Mouse (Mus musculus) stomach, embryonic 14.5 days (tissue): ENCODE measurements at regions not wholly inside any gene's neighbourhood (a gene's known extent, or its start where the extent isn't known, plus 50 kb on each side); places are given as distances from the start of the nearest gene placed in this dataset.

Experiments used
- ATAC-seq: fragments of 200-750 bp; cut with Nextera tagmentation; 2 replicates; pipeline ENCODE4 v1.8.0; 2017; ENCODE audit warnings: low read depth, moderate TSS enrichment; ENCODE audit not compliant: insufficient number of reproducible peaks, insufficient read depth, low FRiP score
- H3K27ac ChIP-seq: fragments of 300-500 bp; sonication (generic); 2 replicates; pipeline ENCODE4 v1.5.1; 2014; ENCODE audit warnings: mild to moderate bottlenecking, low read length, moderate library complexity, mixed read lengths
- H3K27me3 ChIP-seq: fragments of 300-500 bp; sonication (generic); 2 replicates; pipeline ENCODE4 v1.6.1; 2014; ENCODE audit warnings: low read length, control low read depth, mixed read lengths; ENCODE audit not compliant: control insufficient read depth, insufficient read depth
- H3K36me3 ChIP-seq: fragments of 300-500 bp; sonication (generic); 2 replicates; pipeline ENCODE4 v1.6.1; 2014; ENCODE audit warnings: mild to moderate bottlenecking, control low read depth, low read length, moderate library complexity, mixed read lengths; ENCODE audit not compliant: control insufficient read depth, insufficient read depth
- H3K4me1 ChIP-seq: fragments of 300-500 bp; sonication (generic); 2 replicates; pipeline ENCODE4 v1.6.1; 2014; ENCODE audit warnings: low read length, control low read depth, mixed read lengths; ENCODE audit not compliant: control insufficient read depth, insufficient read depth
- H3K4me2 ChIP-seq: fragments of 300-500 bp; sonication (generic); replicated peaks from 2 replicates; pipeline ENCODE4 v1.6.1; 2014; ENCODE audit warnings: low read depth, low read length, control low read depth
- H3K4me3 ChIP-seq: fragments of 300-500 bp; sonication (generic); 2 replicates; pipeline ENCODE4 v1.5.1; 2014; ENCODE audit warnings: low read depth, low read length, control low read depth
- H3K9ac ChIP-seq: fragments of 300-500 bp; sonication (generic); replicated peaks from 2 replicates; pipeline ENCODE4 v1.6.1; 2014; ENCODE audit warnings: low read depth, mild to moderate bottlenecking, control low read depth, low read length, moderate library complexity, mixed read lengths
- H3K9me3 ChIP-seq: fragments of 300-500 bp; sonication (generic); 2 replicates; pipeline ENCODE4 v1.6.1; 2016; ENCODE audit warnings: low read depth, low read length, control low read depth; ENCODE audit not compliant: control insufficient read depth
- WGBS: fragments of 180-500 bp; shearing (Covaris S2); extraction: QIAGEN DNeasy Blood & Tissue Kit; methylation state at CpG from one replicate; pipeline ENCODE4 v1.1.7; 2014; 5-methylcytosine and 5-hydroxymethylcytosine counted together

- H3K4me1 ChIP-seq: no peaks in the 10 kb centered on the region
- WGBS: 97% methylated on average over 1 of the region's 1 CpGs
- no peaks in the 10 kb centered on the region for H3K36me3 ChIP-seq
- H3K4me3 ChIP-seq: no peak overlapping the region
- no peaks in the 10 kb centered on the region for H3K27me3 ChIP-seq
- ATAC-seq: no peak
- H3K9me3 ChIP-seq: no peaks in the 10 kb centered on the region
- H3K27ac ChIP-seq: no peak overlapping the region
- no peak overlapping the region for H3K4me2 ChIP-seq
- no peak overlapping the region for H3K9ac ChIP-seq
These were observed 475.3 kb downstream of the Dach1 start for GRCm38 (mm10) chr14:97694238-97694637.

GRCm38 (mm10) chr14:97684617-97685016 lies 484.9 kb downstream of the Dach1 start:
- no peak overlapping the region for H3K4me2 ChIP-seq
- ATAC-seq: no peak

DNA sequence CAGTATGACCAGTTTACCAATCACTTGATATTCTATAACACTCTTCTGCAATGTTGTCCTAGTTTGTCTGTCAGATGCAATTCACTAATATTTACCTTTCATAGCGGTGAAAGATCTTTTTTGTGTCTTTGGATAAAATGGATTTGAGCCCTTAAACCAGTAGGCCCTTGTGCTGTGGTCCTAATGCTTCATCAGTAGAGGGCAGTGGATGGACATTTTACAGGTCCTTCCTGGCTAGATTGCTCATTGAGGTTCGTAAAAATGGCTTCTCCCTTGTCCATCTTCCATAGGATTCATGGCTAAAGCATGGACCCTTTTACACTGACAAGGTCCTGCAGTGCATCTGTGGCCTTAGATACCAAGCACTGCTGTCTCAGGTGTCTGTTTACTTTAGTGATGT lies 501.8 kb downstream of the Dach1 start:
- H3K4me1 ChIP-seq: no peaks in the 10 kb centered on the region
- H3K27ac ChIP-seq: no peak overlapping the region
- H3K4me3 ChIP-seq: no peak overlapping the region
- H3K9me3 ChIP-seq: no peaks in the 10 kb centered on the region
- no peak overlapping the region for H3K9ac ChIP-seq
- WGBS: 67% methylated on average over 2 of the region's 2 CpGs
- no peaks in the 10 kb centered on the region for H3K27me3 ChIP-seq
- no peak overlapping the region for H3K4me2 ChIP-seq
- ATAC-seq: no peak
- H3K36me3 ChIP-seq: no peaks in the 10 kb centered on the region

More at GRCm38 (mm10) chr14:97684617-97685016, 484.9 kb downstream of the Dach1 start:
- H3K4me3 ChIP-seq: no peak overlapping the region
- no peaks in the 10 kb centered on the region for H3K36me3 ChIP-seq
- 57% methylated on average over 3 of the region's 3 CpGs for WGBS
- H3K4me1 ChIP-seq: no peaks in the 10 kb centered on the region
- H3K9me3 ChIP-seq: no peaks in the 10 kb centered on the region
- no peaks in the 10 kb centered on the region for H3K27me3 ChIP-seq
- H3K27ac ChIP-seq: no peak overlapping the region
- no peak overlapping the region for H3K9ac ChIP-seq

DNA sequence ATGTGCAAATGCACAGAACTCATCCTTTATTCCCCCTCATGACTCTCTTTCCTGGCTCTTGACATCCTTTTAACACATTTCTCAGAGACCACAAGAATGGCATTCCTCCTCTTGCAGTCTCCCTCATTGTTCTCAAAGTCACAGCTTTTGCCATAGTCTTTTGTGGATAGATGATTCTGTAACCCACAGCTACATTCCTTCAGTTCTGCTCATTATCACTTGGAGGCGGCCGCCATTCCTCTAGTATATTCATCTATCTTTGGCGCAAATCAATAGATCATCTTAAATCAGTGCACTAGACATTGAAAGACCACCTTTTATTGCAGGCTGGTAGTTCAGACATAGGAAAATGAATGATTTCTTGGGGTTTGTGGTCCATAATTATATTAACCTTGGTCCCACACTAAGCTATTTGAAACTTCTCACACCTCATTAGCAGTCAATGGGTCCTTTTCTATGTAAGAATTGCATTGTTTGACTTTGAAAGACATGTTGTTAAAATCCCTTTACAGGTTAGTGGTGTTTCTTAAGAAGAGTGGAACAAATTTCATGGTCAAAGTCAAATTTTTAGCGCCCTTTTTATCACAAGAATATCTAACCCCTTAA lies 531.3 kb downstream of the Dach1 start:
- H3K4me1 ChIP-seq: no peaks in the 10 kb centered on the region
- no peak overlapping the region for H3K4me2 ChIP-seq
- no peak overlapping the region for H3K27ac ChIP-seq
- H3K36me3 ChIP-seq: no peaks in the 10 kb centered on the region
- H3K4me3 ChIP-seq: no peak overlapping the region
- no peak for ATAC-seq
- no peaks in the 10 kb centered on the region for H3K27me3 ChIP-seq
- WGBS: 87% methylated on average over 4 of the region's 4 CpGs
- H3K9ac ChIP-seq: no peak overlapping the region
- H3K9me3 ChIP-seq: no peaks in the 10 kb centered on the region

DNA sequence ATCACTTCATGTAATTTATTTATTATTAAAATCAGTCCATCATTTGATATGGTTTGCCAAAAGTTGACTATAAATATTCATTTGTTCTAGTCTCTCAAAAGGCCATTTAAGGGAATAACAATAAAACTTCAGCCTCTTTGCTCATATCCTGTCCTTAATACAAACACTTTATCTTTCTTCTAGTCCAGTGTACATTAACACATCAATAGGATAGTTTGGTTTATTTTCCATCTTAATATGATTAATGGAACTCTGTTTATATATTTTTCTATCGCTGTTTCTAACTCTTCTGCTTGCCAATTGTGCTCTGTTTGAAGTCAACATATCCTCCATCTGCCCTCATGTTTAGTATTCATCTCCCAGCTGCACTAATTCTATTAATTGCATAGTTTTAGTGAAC lies 558.1 kb downstream of the Dach1 start:
- Histone ChIP-seq H3K9ac (no peak overlapping the region), H3K4me3 (no peak overlapping the region)
- WGBS: 45% methylated on average over 1 of the region's 1 CpGs

GRCm38 (mm10) chr14:97596694-97597093 lies 572.9 kb downstream of the Dach1 start:
- H3K4me1 ChIP-seq: no peaks in the 10 kb centered on the region
- no peak overlapping the region for H3K27ac ChIP-seq
- no peak for ATAC-seq
- H3K36me3 ChIP-seq: no peaks in the 10 kb centered on the region
- H3K4me2 ChIP-seq: no peak overlapping the region
- H3K27me3 ChIP-seq: no peaks in the 10 kb centered on the region
- WGBS: 76% methylated on average over 5 of the region's 5 CpGs
- H3K9me3 ChIP-seq: no peaks in the 10 kb centered on the region
- H3K4me3 ChIP-seq: no peak overlapping the region
- no peak overlapping the region for H3K9ac ChIP-seq

More for the DNA sequence above, 558.1 kb downstream of the Dach1 start:
- no peak overlapping the region for H3K4me2 ChIP-seq
- no peak for ATAC-seq
- no peaks in the 10 kb centered on the region for H3K9me3 ChIP-seq
- H3K4me1 ChIP-seq: no peaks in the 10 kb centered on the region
- H3K27me3 ChIP-seq: no peaks in the 10 kb centered on the region
- H3K36me3 ChIP-seq: no peaks in the 10 kb centered on the region
- H3K27ac ChIP-seq: no peak overlapping the region

DNA sequence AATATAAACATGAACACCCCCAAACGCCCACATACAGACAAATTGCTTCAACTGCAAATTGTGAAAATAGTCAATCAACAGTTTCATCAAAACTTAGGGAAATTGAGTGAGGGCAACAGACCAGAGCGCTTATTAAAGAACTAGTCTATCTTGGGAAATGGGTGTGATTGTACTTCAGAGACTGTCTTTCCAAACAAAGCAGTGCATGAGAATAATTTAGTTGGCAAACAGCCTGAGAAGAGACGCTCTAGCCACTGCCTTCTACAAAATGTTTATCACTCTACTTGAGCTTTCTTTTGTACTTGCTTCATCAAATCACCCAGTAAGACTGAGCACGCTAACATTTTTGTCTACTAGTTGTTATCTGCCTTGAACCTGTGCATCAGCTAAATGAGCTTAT lies 581.0 kb downstream of the Dach1 start:
- no peak overlapping the region for H3K4me3 ChIP-seq
- no peaks in the 10 kb centered on the region for H3K36me3 ChIP-seq
- no peak overlapping the region for H3K27ac ChIP-seq
- 60% methylated on average over 4 of the region's 4 CpGs for WGBS
- no peak overlapping the region for H3K4me2 ChIP-seq
- no peak for ATAC-seq
- no peaks in the 10 kb centered on the region for H3K4me1 ChIP-seq
- H3K27me3 ChIP-seq: no peaks in the 10 kb centered on the region
- no peak overlapping the region for H3K9ac ChIP-seq
- no peaks in the 10 kb centered on the region for H3K9me3 ChIP-seq

DNA sequence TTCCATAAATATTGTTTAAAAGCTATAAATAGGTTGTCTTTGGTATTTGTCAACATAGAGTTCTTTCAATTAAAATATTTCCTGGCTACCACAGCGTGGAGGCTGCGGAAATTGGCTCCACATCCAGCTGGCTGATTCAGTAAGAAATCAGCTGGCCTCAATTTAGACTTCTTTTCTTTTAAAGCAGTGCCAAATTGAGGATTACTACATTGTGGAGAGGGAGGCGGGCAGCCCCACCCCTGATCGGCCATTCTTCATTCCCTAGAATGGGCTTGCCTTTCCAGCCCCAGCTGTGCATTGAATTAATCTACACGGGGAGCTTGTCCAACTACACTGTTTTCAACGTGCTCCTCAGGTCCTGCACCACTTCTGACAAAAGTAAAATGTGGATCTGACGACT lies 581.4 kb downstream of the Dach1 start:
- Histone ChIP-seq H3K36me3 (no peaks in the 10 kb centered on the region), H3K4me1 (no peaks in the 10 kb centered on the region), H3K4me3 (no peak overlapping the region), H3K27ac (no peak overlapping the region), H3K4me2 (no peak overlapping the region), H3K9me3 (no peaks in the 10 kb centered on the region), H3K27me3 (no peaks in the 10 kb centered on the region), H3K9ac (no peak overlapping the region)
- ATAC-seq: peak; percentile 61; the same call in 1 of the 2 replicates
- WGBS: 27% methylated on average over 7 of the region's 7 CpGs

- H3K4me3 ChIP-seq: no peak overlapping the region
- H3K9ac ChIP-seq: no peak overlapping the region
- H3K4me2 ChIP-seq: no peak overlapping the region
- H3K36me3 ChIP-seq: no peaks in the 10 kb centered on the region
- ATAC-seq: peak; percentile 58; the same call in 1 of the 2 replicates
- no peaks in the 10 kb centered on the region for H3K4me1 ChIP-seq
- H3K9me3 ChIP-seq: no peaks in the 10 kb centered on the region
- no peak overlapping the region for H3K27ac ChIP-seq
- no peaks in the 10 kb centered on the region for H3K27me3 ChIP-seq
- 27% methylated on average over 4 of the region's 4 CpGs for WGBS
These were observed 582.6 kb downstream of the Dach1 start for GRCm38 (mm10) chr14:97586962-97587361.
